Mouse (Mus musculus) embryonic facial prominence, embryonic 15.5 days (tissue): ENCODE data around the gene Mfsd10. TPM values are rescaled to one million over a fixed set of nuclear protein-coding genes. Genes with fewer than 3 reads are reported as not detected.

Experiments
- ATAC-seq: fragments of 200-750 bp; cut with Nextera tagmentation; 2 replicates; pipeline ENCODE4 v1.8.0; 2017; ENCODE audit warnings: low read depth, moderate TSS enrichment; ENCODE audit not compliant: insufficient number of reproducible peaks, low FRiP score, low TSS enrichment
- H3K27ac ChIP-seq: fragments of 300-500 bp; sonication (generic); replicated peaks from 2 replicates; pipeline ENCODE4 v1.5.1; 2015; ENCODE audit warnings: mild to moderate bottlenecking, inconsistent platforms
- H3K27me3 ChIP-seq: fragments of 300-500 bp; sonication (generic); 2 replicates; pipeline ENCODE4 v1.6.1; 2015; ENCODE audit warnings: inconsistent platforms
- H3K36me3 ChIP-seq: fragments of 300-500 bp; sonication (generic); 2 replicates; pipeline ENCODE4 v1.6.1; 2015; ENCODE audit warnings: mild to moderate bottlenecking, inconsistent platforms
- H3K4me1 ChIP-seq: fragments of 300-500 bp; sonication (generic); 2 replicates; pipeline ENCODE4 v1.6.1; 2015; ENCODE audit warnings: inconsistent platforms
- H3K4me2 ChIP-seq: fragments of 300-500 bp; sonication (generic); replicated peaks from 2 replicates; pipeline ENCODE4 v1.6.1; 2015; ENCODE audit warnings: mild to moderate bottlenecking, inconsistent platforms
- H3K4me3 ChIP-seq: fragments of 300-500 bp; sonication (generic); replicated peaks from 2 replicates; pipeline ENCODE4 v1.5.1; 2015; ENCODE audit warnings: mild to moderate bottlenecking, inconsistent platforms
- H3K9ac ChIP-seq: fragments of 300-500 bp; sonication (generic); 2 replicates; pipeline ENCODE4 v1.6.1; 2015; ENCODE audit warnings: inconsistent platforms
- H3K9me3 ChIP-seq: fragments of 300-500 bp; sonication (generic); replicated peaks from 2 replicates; pipeline ENCODE4 v1.6.1; 2016; ENCODE audit warnings: inconsistent platforms
- WGBS: fragments of 180-500 bp; shearing (Covaris S2); methylation state at CpG from one replicate; pipeline ENCODE4 v1.1.7; 2015; 5-methylcytosine and 5-hydroxymethylcytosine counted together
- polyA plus RNA-seq: library from polyadenylated mRNA; unstranded; fragments of >200 nt; fragmentation: Nextera tagmentation; extraction: Ambion mirVana; gene quantifications from 2 replicates; pipeline ENCODE4 v1.2.1, GENCODE M21; 2015

Gene Mfsd10
- polyA plus RNA-seq = 126 and 148 TPM in 2 replicates

DNA sequence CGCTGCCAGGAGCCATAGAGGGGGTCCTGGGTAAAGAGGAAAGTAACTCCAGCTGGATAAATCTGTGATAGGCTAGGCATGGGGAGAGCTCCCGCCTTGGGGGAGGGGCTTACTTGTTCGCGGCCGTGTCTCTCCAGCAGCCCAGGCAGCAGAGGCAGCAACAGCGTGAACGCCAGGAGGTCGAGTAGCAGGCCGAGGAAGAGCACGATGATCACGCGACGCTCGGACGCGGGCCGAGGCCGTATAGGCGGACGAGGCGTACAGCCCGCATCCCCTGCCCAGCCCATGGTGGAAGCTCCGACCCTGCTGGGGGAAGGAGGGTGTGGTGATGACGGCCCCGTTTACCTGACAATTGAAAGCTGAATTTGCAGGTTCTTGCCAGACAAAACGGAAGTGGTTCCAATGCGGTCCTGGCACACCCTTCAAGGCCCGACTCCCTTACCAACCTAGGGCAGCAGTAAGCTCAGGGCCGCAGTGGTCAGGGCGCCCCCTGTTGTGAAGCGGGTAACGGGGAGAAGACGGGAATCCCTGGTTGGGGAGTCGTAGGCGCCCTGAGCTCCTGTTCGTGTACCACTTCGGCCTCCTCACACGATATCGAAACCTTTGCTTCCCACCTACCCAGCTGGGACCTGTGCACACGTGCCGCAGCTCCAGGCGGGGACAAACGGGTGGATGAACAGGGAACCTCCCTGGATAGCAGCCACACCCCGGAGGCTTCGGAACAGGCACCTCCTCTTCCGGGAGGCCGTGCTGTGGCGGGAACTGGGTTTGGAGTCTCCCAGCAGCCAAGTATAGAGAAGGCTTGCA, at the start of gene Mfsd10:
TSS of gene Mfsd10 (minus strand) at position 732 of the 807 bp plus-strand sequence.
- H3K9me3 ChIP-seq = no peaks in the 10 kb centered on the region
- ATAC-seq = peak; percentile 85
- no peaks in the 10 kb centered on the region for H3K27me3 ChIP-seq
- peak within 1 kb of the TSS; percentile 75 for H3K9ac ChIP-seq
- H3K4me3 ChIP-seq = peak within 1 kb of the TSS; percentile 58
- WGBS = under 1% methylated on average over 48 of the region's 48 CpGs
- peaks cover 37% of the 10 kb centered on the region for H3K4me1 ChIP-seq
- H3K27ac ChIP-seq = peak within 1 kb of the TSS; percentile 90
- H3K4me2 ChIP-seq = peak within 1 kb of the TSS; percentile 88
- H3K36me3 ChIP-seq = peaks cover 79% of the 10 kb centered on the region

DNA sequence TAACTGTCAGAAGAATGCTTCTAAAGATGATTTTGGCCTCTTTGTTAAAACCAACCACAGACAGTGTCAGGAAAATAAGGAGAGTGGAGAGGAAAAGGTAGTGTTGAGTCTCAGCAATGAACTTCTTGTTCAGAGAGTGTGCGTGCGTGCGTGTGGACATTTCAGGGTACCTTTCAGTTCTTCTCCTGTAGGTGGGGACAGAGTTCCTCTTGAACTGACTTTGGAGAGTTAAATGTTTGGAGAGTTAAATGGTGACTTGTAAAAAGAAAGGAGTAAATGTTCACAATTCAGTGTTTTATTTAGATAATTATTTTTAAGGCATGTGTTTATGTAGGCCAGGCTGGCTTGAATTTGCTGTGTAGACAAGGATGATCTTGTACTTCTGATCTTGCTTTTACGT, 33.3 kb upstream of the Mfsd10 start:
- Histone ChIP-seq H3K4me3 (no peak overlapping the region), H3K4me1 (no peaks in the 10 kb centered on the region), H3K27me3 (no peaks in the 10 kb centered on the region), H3K27ac (no peak overlapping the region), H3K4me2 (no peak overlapping the region), H3K9me3 (no peaks in the 10 kb centered on the region), H3K9ac (no peak overlapping the region), H3K36me3 (peaks cover 11% of the 10 kb centered on the region)
- 80% methylated on average over 4 of the region's 4 CpGs for WGBS
- no peak for ATAC-seq

DNA sequence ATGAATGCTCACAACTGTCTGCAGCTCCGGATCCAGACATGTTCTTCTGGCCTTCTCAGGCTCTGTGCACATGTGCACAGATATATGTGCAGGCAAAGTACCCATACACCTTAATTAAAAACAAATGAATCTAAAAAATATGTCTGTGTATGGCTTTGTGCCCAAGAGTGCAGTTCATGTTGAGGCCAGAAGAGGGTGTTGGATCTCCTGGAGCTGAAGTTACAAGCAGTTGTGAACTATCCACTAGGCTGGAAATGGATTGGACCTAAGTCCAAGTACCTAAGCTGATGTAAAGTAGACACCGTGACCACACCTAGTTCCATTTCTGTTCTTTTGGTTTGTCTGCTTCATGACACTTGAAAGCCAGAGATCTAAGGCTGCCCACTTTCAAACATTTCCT, 32.5 kb upstream of the Mfsd10 start:
- Histone ChIP-seq H3K27me3 (no peaks in the 10 kb centered on the region), H3K9me3 (no peaks in the 10 kb centered on the region), H3K9ac (no peak overlapping the region), H3K36me3 (peaks cover 15% of the 10 kb centered on the region), H3K27ac (no peak overlapping the region), H3K4me2 (no peak overlapping the region), H3K4me1 (no peaks in the 10 kb centered on the region), H3K4me3 (no peak overlapping the region)
- 72% methylated on average over 2 of the region's 2 CpGs for WGBS
- ATAC-seq = no peak

DNA sequence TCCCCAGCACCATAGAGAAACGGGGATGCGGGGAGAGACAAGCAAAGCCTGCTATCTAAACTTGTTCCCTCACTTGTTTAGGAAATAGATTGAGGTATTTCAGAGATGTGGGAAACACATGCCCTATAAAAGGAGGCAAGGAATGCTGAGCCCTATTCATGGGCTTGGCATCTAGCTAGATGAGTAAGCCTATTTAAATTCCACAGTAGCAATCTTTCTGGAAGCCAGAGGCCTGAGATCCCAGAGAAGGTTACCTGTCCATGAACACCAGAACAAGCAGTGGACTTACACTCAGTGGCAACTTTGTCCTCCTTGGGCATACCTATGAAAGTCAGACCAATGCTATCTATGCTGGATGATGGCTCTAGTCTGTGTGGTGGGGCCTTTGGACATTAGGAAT, 26.2 kb upstream of the Mfsd10 start:
- WGBS = 82% methylated on average over 2 of the region's 2 CpGs
- H3K9ac ChIP-seq = no peak overlapping the region
- no peak overlapping the region for H3K4me2 ChIP-seq
- H3K36me3 ChIP-seq = 0 out of 2 replicates have a peak, but pooled peaks cover 6% of the 10 kb centered on the region
- no peak overlapping the region for H3K4me3 ChIP-seq
- no peak for ATAC-seq
- H3K9me3 ChIP-seq = no peaks in the 10 kb centered on the region
- no peak overlapping the region for H3K27ac ChIP-seq
- no peaks in the 10 kb centered on the region for H3K27me3 ChIP-seq
- peaks cover 6% of the 10 kb centered on the region for H3K4me1 ChIP-seq

DNA sequence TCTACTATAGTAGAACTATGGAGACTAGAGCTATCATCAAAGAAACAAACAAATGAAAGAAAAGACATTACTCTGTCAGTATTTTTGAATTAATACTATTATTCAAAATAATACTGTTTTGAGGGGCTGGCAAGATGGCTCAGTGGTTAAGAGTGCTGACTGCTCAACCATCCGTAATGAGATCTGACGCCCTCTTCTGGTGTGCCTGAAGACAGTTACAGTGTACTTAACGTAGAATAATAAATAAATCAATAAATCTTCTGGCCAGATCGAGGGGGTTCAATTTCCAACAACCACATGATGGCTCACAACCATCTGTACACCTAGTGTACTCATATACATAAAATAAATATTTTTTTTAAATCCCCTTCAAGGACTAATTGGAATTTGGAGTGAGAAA, 24.9 kb upstream of the Mfsd10 start:
- no peak for ATAC-seq
- H3K9me3 ChIP-seq = no peaks in the 10 kb centered on the region
- no peak overlapping the region for H3K27ac ChIP-seq
- H3K4me2 ChIP-seq = no peak overlapping the region
- H3K36me3 ChIP-seq = peaks cover 10% of the 10 kb centered on the region; the same call in 1 of the 2 replicates
- H3K4me3 ChIP-seq = no peak overlapping the region
- no peak overlapping the region for H3K9ac ChIP-seq
- 82% methylated on average over 4 of the region's 4 CpGs for WGBS
- H3K27me3 ChIP-seq = no peaks in the 10 kb centered on the region
- peaks cover 6% of the 10 kb centered on the region for H3K4me1 ChIP-seq

DNA sequence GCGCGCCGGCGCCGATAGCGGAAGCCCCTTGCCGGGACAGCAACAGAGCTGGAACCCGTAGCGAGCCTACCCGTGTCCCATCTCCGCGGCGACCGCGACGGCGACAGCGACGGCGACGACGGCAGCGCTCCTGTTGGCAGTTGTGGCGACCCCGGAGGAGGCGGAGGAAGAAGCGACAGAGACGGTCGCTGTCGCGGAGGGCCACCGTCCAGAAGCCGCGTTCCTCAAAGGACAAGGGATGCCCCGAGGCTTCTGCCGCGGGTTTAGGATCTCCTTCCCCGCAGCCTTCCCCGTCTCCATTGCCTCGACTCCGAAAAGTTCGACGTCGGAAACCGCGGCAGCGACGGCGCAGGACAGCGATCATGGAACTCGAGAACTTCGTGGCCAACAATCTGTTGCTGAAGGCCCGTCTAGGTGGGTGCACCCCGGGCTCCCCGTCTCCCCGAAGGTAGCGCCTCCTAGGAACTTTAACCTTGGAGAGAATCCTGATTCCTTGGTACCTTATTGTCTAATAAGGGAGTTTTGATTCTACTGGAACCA, 23.6 kb upstream of the Mfsd10 start:
- Histone ChIP-seq H3K4me1 (peaks cover 6% of the 10 kb centered on the region), H3K9me3 (no peaks in the 10 kb centered on the region), H3K4me3 (peak overlapping the region; percentile 86), H3K27me3 (no peaks in the 10 kb centered on the region), H3K9ac (peak overlapping the region; percentile 58), H3K4me2 (peak overlapping the region; percentile 67), H3K36me3 (peaks cover 20% of the 10 kb centered on the region), H3K27ac (peak overlapping the region; percentile 96)
- WGBS = under 1% methylated on average over 57 of the region's 57 CpGs
- no peak for ATAC-seq

DNA sequence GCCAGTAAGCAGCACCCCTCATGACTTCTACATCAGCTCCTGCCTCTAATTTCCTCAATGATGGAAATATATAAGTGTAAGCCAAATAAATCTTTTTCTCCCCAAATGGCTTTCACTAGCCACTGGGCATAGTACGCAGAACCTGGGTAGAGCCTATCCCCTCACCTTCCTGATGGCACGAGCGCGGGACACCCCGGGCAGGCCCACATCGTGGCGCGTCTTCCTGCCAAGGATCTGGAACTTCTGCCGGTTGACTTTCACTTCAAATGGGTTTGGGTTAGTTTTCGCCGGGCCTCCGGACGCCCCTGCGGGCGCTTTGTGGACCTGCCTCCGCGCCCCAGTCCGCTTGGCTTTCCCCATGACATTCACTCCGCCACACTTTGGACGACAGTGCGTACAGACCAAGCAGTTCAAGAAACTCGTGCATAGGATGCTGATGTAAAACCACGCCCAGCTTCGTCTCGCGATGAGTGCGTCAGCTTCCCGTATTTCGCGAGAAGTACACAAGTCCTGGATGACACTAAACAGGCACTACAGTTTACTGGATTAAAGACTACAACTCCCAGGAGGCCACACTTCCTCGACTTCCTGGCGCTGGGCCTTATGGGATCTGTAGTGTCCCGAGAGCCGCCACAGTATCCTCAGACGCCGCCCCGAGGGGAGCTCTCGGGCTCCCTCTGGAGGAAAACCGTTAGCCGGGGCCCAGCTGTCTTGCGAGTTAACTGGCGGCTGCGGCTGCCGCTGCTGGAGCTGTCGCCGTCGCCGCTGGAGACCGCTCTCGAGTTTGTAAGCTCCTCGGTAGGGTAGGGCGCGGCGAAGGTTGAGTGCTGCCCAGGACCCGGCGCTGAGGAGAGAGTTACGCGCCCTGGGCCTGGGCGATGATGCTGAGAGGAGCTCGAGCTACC, 22.9 kb upstream of the Mfsd10 start, which contains the start of the genes Nop14 and Grk4:
TSS of gene Nop14 (minus strand) at position 463 of the 905 bp plus-strand sequence.
TSS of gene Grk4 (plus strand) at position 694 of the 905 bp plus-strand sequence.
- Histone ChIP-seq H3K27ac (peak within 1 kb of the TSS; percentile 96), H3K4me1 (peaks cover 6% of the 10 kb centered on the region), H3K9me3 (no peaks in the 10 kb centered on the region), H3K27me3 (no peaks in the 10 kb centered on the region), H3K36me3 (peaks cover 22% of the 10 kb centered on the region), H3K4me3 (peak within 1 kb of the TSS; percentile 86), H3K9ac (peak within 1 kb of the TSS; percentile 60), H3K4me2 (peak within 1 kb of the TSS; percentile 67)
- under 1% methylated on average over 60 of the region's 60 CpGs for WGBS
- peak; percentile 100 for ATAC-seq

DNA sequence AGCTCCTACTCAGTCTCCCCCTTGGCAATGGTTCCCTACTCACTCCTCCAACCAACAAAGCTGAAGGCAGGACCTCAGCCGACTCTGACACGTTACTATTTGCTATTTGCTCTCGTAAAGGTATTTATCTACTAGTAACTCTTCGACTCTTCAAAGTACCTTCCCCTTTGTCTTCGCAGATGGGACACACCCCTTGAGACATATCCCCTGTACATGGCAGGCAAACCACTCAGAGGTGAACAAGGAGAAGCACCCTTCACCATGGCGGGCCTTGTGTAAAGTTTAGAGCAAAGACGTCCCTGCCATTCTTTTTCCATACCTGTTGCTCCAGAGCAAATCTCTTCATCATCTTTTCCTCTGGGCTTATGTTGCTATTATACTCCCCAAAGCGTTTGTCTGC, 20.5 kb upstream of the Mfsd10 start:
- Histone ChIP-seq H3K4me1 (peaks cover 6% of the 10 kb centered on the region), H3K4me3 (no peak overlapping the region), H3K27me3 (no peaks in the 10 kb centered on the region), H3K9me3 (no peaks in the 10 kb centered on the region), H3K9ac (no peak overlapping the region), H3K27ac (no peak overlapping the region), H3K4me2 (no peak overlapping the region), H3K36me3 (peaks cover 44% of the 10 kb centered on the region)
- 94% methylated on average over 8 of the region's 8 CpGs for WGBS
- no peak for ATAC-seq

DNA sequence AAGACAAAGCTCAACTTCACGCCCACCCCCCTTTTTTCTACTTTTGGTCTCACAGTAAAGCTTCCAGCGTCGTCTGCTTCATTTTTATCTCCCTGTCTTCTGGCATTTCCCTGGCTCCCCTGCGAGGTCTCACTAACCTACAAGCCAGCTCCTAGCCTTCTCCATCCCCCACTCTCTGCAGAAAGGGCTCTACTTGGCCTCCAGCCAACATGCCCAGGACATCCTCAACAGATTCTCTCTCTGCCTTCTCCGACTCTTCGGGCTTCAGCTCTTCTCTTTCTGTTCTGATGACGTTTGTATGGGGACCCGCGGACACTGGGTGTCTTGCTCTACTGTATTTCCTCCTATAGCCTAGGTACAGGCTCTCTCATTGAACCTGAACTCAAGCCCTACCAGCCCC, 17.9 kb upstream of the Mfsd10 start:
- Histone ChIP-seq H3K27me3 (no peaks in the 10 kb centered on the region), H3K4me1 (peaks cover 6% of the 10 kb centered on the region), H3K9me3 (no peaks in the 10 kb centered on the region), H3K27ac (no peak overlapping the region), H3K36me3 (peaks cover 71% of the 10 kb centered on the region), H3K4me3 (no peak overlapping the region), H3K4me2 (no peak overlapping the region), H3K9ac (no peak overlapping the region)
- ATAC-seq = no peak
- 88% methylated on average over 9 of the region's 9 CpGs for WGBS

DNA sequence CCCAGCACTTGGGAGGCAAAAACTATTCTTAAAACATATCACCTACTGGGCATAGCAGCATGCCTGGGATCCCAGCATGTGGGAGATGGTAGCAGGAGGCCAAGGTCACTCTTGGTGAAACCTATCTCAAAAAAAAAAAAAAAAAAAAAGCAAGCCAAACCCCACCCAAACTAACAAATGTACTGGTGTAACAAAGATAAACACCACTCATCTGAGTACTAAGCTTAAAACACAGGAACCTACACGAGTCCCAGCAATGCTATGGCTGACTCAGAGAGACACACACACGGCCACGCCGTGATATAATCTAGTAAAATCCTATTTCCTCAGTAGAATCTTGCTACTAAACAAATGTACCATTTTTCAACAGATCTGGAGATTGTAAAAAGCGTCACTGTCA, 15.9 kb upstream of the Mfsd10 start:
- no peaks in the 10 kb centered on the region for H3K27me3 ChIP-seq
- peaks cover 89% of the 10 kb centered on the region for H3K36me3 ChIP-seq
- ATAC-seq = no peak
- no peak overlapping the region for H3K9ac ChIP-seq
- no peak overlapping the region for H3K4me3 ChIP-seq
- 87% methylated on average over 5 of the region's 5 CpGs for WGBS
- H3K4me2 ChIP-seq = no peak overlapping the region
- H3K27ac ChIP-seq = no peak overlapping the region
- H3K9me3 ChIP-seq = no peaks in the 10 kb centered on the region
- H3K4me1 ChIP-seq = no peaks in the 10 kb centered on the region

DNA sequence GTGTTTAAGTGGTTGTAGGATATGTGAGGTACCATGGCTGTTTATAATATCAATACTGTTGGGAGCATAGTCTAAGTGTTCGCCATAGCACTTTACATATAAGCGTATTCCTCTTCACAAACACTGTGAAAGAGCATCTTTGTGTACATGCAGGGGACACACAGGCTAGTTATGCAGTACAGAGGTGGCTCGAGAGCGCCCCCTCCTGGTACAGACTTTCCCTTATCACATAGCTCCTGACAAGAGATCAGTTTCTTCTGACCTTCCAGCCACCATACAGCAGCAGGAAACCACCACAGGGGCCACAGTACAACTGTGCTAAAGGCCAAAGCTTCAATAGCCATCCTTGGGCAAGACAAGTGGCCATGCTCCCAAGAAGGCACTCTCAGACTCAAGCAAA, 10.6 kb upstream of the Mfsd10 start:
- WGBS = 44% methylated on average over 4 of the region's 4 CpGs

More for the DNA sequence above, 10.6 kb upstream of the Mfsd10 start:
- no peak for ATAC-seq
- Histone ChIP-seq H3K27ac (no peak overlapping the region), H3K4me1 (no peaks in the 10 kb centered on the region), H3K4me3 (no peak overlapping the region), H3K9ac (no peak overlapping the region), H3K36me3 (peaks cover 97% of the 10 kb centered on the region), H3K9me3 (no peaks in the 10 kb centered on the region), H3K4me2 (no peak overlapping the region), H3K27me3 (no peaks in the 10 kb centered on the region)
